Mouse (Mus musculus): ENCODE measurements around the gene Arhgap21.

The Arhgap21 gene

DNA sequence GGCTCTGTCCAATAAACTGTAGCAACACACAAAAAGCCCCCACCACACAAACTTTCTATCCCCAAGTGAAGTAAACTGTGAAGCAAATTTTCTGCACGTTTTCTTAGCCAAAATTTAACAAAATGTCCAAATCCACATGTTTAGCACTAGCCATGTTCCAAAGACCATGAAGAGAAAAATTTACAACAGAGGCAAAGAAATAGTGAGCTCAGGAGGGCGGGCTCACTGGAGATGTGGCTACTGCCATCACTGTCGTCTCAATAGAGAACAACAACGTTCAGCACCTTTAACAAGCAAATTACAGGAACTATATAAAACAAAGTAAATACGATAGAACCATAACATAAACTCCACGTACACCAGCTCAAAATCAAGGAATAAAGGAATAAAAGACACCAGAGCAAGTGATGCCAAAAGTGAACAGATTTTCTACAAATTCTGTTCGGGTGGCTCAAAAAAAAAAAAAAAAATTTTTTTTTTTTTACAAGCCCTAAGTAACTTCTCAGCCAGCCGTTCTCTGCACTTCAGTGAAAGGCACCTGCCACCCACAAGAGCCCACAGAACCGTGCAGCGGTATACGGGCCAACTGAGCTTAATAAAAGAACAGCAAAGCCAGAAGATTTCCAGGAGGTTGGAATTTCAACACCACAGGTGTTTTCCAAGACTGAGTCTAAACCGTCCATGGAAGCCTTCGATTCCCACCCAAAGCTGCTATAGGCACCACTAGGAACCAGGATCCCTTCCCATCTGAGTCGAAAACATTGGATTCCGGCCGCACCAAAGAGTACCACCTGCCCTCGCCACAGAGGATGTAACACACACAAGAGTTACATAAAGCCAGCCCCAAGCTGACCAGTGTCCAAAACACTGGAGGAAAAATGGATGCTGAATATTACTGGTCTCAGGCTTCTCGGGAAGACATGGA is 2.2 kb downstream of the Arhgap21 start:
- no peak for DNase-seq

GRCm38 (mm10) chr2:20965361-20965760 is 3.3 kb downstream of the Arhgap21 start:
- DNase-seq = no peak

- no peak for DNase-seq
Observed at GRCm38 (mm10) chr2:20964461-20964860, 4.2 kb downstream of the Arhgap21 start.

DNA sequence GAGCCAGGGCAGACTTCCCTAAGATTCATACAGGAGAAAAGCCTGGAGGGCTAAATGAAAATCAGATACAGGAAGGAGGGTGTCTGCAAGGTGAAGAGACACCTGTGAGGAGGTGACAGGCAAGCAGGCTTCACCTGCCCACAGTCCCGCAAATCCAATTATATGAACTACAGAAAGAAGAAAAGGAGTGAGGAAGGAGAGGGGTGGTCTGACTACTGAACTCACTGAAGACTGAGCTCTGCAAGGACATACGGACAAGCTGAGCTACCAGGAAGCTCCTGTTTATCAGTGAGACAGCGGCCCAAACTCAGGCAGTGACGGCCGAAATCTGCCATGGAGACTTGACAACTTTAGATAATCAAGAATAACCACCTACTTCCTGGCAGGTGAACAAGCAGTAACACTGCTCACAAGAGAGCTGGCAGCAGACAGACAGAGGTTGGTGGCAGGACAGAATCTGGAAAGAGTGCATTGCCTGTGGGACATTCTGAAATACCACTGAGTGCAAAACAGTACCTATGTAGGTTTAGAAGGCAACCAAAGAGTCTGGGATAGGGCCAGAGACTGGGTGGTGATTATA is 5.4 kb downstream of the Arhgap21 start:
- no peak for DNase-seq

DNA sequence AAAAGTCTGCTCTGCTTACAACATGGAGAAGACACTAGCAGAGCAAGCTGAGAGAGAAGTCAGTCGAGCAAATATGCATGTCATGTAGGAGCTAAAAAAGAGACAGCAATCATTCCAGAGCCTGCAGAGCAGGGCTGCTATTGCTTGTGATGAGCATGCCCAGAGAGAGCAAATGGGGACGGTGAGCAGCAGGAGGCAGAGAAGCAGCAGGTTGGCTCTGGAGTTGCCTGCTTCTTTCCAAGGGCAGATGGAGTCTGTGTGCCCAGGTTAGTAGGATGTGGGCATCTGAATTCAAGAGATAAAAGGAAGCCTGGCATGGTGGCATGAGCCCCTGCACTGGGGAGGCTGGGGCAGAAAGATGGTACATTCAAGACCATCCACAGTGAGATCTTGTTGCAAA is 6.4 kb downstream of the Arhgap21 start:
- DNase-seq = no peak

GRCm38 (mm10) chr2:20961825-20962224 is 6.9 kb downstream of the Arhgap21 start:
- no peak for DNase-seq

DNA sequence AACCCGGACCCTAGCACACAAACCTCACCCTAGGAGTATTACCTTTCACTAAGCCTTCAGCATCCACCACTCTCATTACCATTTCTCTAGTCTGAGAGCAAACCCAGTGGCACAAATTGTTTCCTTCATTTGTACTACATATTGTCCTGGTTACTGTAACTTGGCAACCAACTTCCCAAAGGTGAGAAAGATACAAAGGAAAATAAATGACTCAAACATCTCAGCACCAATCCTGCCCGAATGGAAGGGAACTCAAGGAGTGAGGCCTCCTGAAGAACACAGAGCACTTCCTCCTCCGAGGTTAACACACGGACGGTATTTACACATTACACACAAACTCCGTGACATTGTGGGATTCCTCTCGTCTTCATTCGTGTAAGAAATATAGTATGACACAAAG is 7.4 kb downstream of the Arhgap21 start:
- no peak for DNase-seq

DNA sequence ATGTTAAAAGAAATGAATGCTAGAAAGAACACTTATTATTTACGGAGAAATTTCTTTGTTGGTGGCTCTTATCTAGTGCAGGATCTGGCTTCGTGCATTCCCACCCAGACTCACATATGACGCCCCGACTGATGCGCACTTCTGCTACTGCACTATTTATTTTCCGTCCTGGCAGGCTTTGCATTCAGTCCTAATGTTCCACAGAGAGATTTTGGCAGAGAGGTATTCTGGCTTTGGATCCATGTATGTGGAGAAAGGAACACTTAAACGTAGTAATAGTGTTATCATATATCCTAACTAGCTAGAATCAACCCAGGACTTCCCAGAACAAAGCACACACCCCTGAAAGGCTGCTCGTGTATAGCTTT is 8.0 kb downstream of the Arhgap21 start:
- no peak for DNase-seq

DNA sequence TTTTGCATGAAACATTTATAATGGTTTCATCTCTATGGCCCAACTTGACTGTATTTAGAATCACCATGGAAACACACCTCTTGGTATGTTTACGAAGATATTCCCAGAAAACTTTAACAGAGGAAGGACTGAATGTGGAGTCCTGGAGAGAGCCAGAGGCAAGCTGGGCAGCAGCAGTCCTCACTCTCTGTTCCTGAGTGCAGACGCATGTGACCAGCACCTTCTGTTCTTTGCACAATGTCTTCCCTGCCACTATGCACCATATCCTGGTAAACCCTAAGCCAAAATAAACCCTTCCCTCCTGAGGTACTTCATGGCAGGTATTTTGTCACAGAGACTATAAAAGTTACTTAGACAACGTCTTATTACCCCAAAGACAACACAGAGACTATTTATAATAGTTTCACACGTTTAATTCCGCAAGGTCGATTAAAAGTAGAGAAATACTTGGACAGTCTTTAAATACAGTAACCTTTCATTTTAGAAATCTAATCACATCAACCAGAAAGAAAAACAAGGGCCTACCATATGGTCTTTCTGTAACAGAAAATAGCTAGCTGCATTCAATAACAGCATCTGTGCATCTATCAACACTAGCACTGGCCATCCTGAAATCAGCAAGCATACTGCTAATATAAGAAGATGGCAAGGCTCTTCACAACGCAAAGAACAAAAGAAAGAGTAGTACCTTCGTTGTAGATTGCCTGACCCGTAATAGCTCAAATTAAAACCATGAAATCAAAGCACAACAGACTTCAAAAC is 8.6 kb downstream of the Arhgap21 start:
- no peak for DNase-seq

GRCm38 (mm10) chr2:20959045-20959444 is 9.6 kb downstream of the Arhgap21 start:
- DNase-seq = no peak

- DNase-seq = no peak
Observed at GRCm38 (mm10) chr2:20957995-20958394, 10.7 kb downstream of the Arhgap21 start.

- no peak for DNase-seq
Observed at GRCm38 (mm10) chr2:20956716-20957115, 12.0 kb downstream of the Arhgap21 start.

DNA sequence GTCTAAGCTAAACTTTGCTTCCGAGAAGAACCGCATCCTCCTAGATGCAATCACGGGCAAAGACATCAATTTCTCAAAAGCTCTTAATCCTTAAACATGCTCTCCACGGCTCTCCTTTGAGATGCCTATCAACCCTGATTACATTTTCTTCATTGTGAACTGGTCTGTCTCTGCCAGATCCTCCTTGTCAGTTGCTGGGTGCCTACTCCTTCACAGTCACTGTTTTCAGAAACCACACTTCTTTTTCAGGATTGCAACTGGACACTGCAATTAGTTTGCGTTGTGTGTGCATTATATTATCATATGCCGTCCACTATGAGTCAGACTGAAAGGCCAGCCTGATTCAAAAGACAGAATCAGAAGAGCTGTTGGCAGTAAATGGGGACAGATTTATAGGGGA is 12.7 kb downstream of the Arhgap21 start:
- no peak for DNase-seq

GRCm38 (mm10) chr2:20955376-20955775 is 13.3 kb downstream of the Arhgap21 start:
- no peak for DNase-seq

- DNase-seq = no peak
Observed at GRCm38 (mm10) chr2:20952716-20953115, 16.0 kb downstream of the Arhgap21 start.

DNA sequence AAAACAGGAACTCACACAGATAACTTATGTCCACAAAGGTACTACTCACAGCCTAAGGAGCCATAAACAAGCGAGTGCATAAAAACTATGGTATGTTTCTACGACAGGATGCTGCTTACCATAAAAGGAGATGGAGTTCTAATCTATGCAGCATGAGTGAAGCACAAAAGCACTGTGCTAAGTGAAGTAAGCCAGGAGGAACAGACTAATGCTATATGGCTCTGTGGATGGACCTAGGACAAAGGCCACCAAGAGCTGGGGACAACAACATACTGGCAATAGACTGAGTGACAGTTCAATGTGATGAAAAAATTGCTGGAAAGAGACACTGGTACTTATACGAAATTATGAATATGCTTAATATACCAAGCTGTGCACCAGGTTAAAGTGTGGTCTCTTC is 19.5 kb downstream of the Arhgap21 start:
- no peak for DNase-seq

- DNase-seq = no peak
Observed at GRCm38 (mm10) chr2:20947036-20947435, 21.6 kb downstream of the Arhgap21 start.

DNA sequence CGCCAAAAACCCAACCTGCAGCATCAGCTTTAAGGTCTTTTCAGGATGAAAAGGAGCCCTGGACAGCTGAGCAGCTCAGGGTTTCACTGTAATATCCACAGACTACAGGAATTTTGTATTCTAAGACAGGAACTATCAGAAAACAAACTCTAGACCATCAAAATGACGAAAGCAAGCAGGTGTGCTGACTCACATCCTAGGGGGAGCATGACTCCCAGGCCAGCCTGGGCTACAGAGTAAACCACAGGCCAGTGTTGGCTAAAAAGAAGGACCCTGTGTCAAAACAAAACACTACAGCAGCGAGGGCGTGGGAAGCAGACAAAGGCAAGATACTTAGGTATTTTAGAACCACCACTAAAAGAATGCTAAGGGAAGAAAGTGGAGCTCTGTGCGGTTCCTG is 23.1 kb downstream of the Arhgap21 start:
- DNase-seq = no peak

DNA sequence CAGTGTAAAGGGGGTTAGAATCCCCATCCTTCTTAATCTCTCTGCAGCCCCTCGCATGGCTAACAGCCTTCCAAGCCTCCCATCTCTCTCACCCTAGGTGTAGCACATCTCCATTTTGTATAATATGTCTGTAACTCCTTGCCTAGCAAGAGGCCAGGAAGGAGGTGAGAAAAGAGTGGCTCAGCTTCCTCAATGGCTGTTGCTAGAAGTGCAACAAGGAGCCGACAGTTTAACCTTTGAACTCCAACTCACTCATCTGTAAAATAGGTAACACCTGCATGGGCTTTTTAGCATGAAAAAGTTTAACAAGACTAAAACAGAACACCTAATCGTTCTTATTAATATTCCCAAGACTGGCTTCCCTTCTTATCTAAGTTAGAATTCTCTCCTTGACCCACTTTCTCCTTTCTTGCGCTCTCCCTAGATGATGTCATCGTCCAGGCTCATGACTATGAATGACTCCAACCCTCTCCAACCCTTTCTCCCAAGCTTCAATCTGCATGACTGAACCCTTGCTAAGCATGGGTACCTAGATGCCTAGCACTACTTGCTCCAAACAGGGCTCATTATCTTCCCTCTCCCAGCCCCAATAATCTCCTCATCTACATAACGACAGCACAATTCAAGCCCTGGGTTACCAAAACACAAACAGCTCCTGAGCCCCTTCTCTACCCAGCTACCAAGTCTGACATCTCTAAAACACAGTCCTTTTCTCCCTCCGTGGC is 24.8 kb downstream of the Arhgap21 start:
- no peak for DNase-seq

DNA sequence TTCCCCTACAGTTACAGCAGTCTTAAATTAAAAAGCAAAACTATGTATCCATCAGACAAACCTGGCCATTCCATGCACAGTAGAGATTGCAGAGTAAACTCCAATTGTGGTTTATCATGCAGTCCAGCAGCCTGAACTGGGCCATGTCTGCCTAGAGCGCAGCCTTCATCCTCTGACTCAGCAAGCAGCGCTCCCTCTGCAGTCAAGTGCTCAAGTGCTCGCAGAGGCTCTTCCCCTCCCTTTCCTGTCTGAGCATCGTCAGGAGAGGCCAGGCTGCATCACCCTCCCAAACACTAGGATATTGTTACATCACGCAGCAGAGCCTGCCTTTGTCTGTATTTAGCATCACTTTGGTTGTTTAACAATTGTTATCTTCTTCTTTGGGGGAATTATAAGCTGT is 25.5 kb downstream of the Arhgap21 start:
- DNase-seq = peak; percentile 13 to 21

DNA sequence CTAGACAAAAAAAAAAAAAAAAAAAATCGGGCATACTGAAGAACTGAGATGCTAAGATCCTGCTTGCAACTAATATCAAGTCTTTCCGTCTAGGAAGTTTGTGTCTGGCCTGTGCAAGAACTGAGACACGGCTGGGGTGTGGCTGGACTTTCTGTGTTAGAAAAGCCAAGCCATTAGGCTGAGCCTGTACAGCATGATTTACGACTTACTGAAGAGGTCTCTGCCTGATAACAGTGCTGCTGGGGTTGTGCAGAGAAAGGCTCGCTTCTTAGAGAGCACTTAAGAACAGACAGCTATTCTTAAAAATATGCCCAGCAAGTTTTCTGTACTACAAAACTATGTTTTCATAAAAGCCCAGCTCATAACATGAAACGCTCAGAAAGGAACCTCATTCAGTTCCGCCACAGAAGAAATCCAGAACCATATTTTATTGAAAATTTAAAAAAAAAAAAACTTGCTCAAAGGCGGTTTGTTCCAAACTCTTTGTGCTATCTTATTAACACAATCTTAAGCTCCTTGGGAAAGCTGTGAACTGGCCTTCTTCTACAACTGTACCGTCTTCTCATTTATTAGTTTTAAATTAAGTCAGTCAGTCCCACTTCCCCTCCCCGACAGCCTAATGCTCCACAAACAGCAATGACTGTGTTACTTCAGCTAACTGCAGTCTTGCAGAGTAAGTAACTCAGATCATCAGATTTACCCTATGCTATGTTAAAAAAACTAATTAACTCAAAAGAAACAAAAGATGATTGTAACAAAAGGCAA is 26.1 kb downstream of the Arhgap21 start:
- peak in 1 of 2 experiments; percentile 12 for DNase-seq

- no peak for DNase-seq
Observed at GRCm38 (mm10) chr2:20941105-20941504, 27.6 kb downstream of the Arhgap21 start.

Measured in kidney, postnatal 4 days (tissue).